Mouse (Mus musculus) spleen, adult 2 months (tissue): ENCODE data around the gene Mark2. TPM values are rescaled to one million over a fixed set of nuclear protein-coding genes. Genes with fewer than 3 reads are reported as not detected.

Experiments
- DNase-seq, 2 experiments: peaks; one replicate each; pipeline versions ENCODE4 v3.0.0 to v3.0.0-alpha.2; 2012 to 2021; ENCODE audit warnings: low spot score in 2 of 2, low read depth in 1 of 2
- H3K27ac ChIP-seq: fragments of 200-500 bp; 2 replicates; pipeline ENCODE4 v1.5.1; 2012; ENCODE audit warnings: low read length, inconsistent platforms; ENCODE audit not compliant: insufficient read depth
- H3K27me3 ChIP-seq: fragments of 200-500 bp; 2 replicates; pipeline ENCODE4 v1.6.1; 2012; ENCODE audit warnings: mild to moderate bottlenecking, moderate library complexity, low read length, inconsistent platforms; ENCODE audit not compliant: control insufficient read depth, insufficient read depth
- H3K36me3 ChIP-seq: fragments of 200-500 bp; 2 replicates; pipeline ENCODE4 v1.6.1; 2012; ENCODE audit warnings: mild to moderate bottlenecking, low read length, inconsistent platforms; ENCODE audit not compliant: control insufficient read depth, insufficient read depth
- H3K4me1 ChIP-seq: fragments of 200-500 bp; 2 replicates; pipeline ENCODE4 v1.6.1; 2011; ENCODE audit warnings: inconsistent platforms; ENCODE audit not compliant: control insufficient read depth, insufficient read depth, insufficient read length
- H3K4me3 ChIP-seq: fragments of 200-500 bp; 2 replicates; pipeline ENCODE4 v1.5.1; 2011; ENCODE audit warnings: mild to moderate bottlenecking, inconsistent platforms; ENCODE audit not compliant: insufficient read depth, insufficient read length; ENCODE audit errors: extremely low read depth
- CTCF ChIP-seq: fragments of 200-500 bp; IDR thresholded peaks from 2 replicates; pipeline ENCODE4 v1.5.1; 2011; ENCODE audit warnings: mild to moderate bottlenecking, inconsistent platforms; ENCODE audit not compliant: insufficient read depth, insufficient read length, insufficient replicate concordance; ENCODE audit errors: extremely low read depth
- POLR2A ChIP-seq: fragments of 200-500 bp; IDR thresholded peaks from 2 replicates; pipeline ENCODE4 v1.6.1; 2011; ENCODE audit warnings: low read depth, low read length, inconsistent platforms
- WGBS: fragments of 180-500 bp; shearing (Covaris S2); methylation state at CpG from one replicate; pipeline ENCODE4 v1.1.7; 2018; 5-methylcytosine and 5-hydroxymethylcytosine counted together
- polyA plus RNA-seq: library from polyadenylated mRNA; depleted of rRNA; stranded (reverse); fragments of >200 nt; gene quantifications from 2 replicates; pipeline ENCODE4 v1.2.3, GENCODE M21; 2012

Mark2 gene
- polyA plus RNA-seq, 1 experiment, result 84.8 TPM

DNA sequence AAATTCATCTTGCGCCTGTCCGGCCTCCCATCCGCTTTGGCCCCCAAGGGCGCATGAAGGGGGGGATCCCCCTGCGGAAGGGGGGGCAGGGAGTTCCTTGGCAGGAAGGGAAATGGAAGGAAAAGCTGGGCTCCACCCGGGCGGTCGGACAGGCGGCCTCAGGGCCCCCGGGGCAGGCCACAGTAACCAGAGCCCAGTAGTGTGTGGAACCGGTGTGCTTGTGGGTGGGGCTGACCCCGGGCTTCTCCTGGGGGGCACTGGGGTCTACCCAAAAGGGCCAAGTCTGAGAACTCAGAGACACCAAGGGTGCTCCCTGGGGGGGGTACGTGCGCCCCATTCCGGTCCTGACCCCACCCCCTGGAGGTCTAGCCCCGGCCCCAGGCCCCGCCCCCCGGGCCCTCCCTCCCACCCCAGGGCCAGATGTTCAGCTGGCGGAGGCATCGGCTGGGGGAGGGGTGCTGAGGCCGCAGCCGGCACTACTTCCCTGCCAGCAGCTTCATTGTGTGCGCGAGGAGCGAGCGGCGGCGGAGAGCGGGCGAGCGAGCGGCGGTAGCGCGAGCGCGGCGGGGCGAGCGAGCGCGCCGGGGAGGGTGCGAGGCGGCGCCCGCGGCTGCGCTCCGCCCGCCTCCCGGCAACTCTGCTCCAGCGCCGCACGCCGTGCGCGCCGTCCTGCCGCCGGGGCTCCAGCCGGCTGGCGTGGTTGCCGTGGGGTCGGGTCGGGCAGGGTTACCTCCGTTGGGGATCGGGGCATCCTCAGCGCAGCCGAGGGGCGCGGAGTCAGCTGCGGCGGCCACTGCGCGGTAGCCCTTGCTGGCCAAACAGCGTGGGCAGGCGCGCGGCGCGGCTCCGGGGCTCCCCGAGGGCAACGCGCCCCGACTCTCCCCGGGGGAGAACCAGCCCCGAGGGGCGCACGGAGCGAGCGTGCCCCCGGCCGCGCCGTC lies 73.6 kb downstream of the Mark2 start:
- peak overlapping the region; percentile 71 for H3K4me3 ChIP-seq
- TF ChIP-seq POLR2A (no peak), CTCF (no peak)
- H3K36me3 ChIP-seq, result no peaks in the 10 kb centered on the region
- H3K27me3 ChIP-seq, result no peaks in the 10 kb centered on the region; the same call in 1 of the 2 replicates
- H3K27ac ChIP-seq, result 0 out of 2 replicates have a peak overlapping the region, but pooled peaks have one; percentile 30
- DNase-seq, result peak; percentile 49 to 80
- WGBS, result 2% methylated on average over 71 of the region's 97 CpGs
- peaks cover 25% of the 10 kb centered on the region for H3K4me1 ChIP-seq

DNA sequence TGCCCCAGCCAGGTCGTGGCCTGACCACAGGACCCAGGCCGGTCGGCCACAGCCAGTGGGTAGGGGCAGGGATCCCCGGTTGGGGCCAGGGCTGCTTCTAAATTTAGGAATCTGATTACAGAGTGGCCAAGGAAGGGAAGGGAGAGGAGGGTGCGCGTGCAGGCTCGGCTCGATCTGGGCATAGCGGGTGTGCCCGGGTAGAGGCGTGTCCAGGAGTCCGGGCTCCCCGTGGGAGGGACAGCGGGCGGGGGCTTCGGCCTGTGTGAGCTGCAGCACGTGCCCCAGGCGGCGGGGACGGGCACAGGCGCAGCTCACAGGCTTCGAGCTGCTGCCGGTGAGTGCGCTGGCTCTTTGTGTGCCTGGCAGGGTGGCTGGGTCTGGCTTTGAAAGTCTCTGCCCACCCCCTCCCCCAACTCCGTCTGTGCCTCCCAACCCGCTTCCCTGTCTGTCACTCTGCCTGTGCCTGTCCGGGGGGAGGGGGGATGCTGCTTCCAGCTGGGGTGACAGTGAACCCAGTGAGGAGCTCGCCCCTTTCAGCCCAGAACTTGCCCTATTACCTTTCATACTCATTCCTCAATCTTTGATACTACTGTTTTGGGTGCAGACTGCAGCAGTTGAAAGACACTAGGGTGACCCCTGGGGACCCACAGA lies 74.4 kb downstream of the Mark2 start, which contains the start of gene Rcor2:
TSS of gene Rcor2 (plus strand) at position 235 of the 651 bp plus-strand sequence.
- 4% methylated on average over 27 of the region's 28 CpGs for WGBS
- H3K27ac ChIP-seq, result no peak within 1 kb of the TSS
- no peaks in the 10 kb centered on the region for H3K36me3 ChIP-seq
- peaks cover 25% of the 10 kb centered on the region for H3K4me1 ChIP-seq
- peak within 1 kb of the TSS; percentile 71 for H3K4me3 ChIP-seq
- no peaks in the 10 kb centered on the region; the same call in 1 of the 2 replicates for H3K27me3 ChIP-seq
- no peak for DNase-seq
- no peak for TF ChIP-seq POLR2A
- TF ChIP-seq CTCF, result no peak

DNA sequence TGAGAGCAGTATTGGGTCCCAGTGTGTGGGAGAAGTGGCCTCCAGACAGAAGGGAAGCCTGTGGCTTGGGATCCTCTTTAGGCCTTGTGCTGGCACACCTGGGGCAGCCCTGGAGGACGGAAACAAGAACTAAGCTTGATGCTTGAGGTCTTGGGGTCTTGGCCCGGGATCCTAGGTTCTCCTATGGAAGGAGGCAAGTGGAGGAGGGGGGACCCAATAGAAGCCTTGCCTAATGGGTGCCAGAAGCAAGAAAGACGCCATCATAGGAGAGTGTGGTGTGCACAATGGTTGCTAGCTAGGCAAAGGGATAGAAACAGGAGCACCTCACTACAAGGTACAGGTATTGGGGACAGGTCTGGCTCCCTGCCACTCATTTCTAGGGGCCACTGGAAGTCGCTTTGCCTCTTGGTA lies 75.2 kb downstream of the Mark2 start:
- Histone ChIP-seq H3K27ac (no peak overlapping the region), H3K4me1 (peaks cover 25% of the 10 kb centered on the region), H3K27me3 (no peaks in the 10 kb centered on the region; the same call in 1 of the 2 replicates), H3K36me3 (no peaks in the 10 kb centered on the region), H3K4me3 (no peak overlapping the region)
- DNase-seq, result no peak
- 52% methylated on average over 4 of the region's 4 CpGs for WGBS
- TF ChIP-seq CTCF (no peak), POLR2A (no peak)

DNA sequence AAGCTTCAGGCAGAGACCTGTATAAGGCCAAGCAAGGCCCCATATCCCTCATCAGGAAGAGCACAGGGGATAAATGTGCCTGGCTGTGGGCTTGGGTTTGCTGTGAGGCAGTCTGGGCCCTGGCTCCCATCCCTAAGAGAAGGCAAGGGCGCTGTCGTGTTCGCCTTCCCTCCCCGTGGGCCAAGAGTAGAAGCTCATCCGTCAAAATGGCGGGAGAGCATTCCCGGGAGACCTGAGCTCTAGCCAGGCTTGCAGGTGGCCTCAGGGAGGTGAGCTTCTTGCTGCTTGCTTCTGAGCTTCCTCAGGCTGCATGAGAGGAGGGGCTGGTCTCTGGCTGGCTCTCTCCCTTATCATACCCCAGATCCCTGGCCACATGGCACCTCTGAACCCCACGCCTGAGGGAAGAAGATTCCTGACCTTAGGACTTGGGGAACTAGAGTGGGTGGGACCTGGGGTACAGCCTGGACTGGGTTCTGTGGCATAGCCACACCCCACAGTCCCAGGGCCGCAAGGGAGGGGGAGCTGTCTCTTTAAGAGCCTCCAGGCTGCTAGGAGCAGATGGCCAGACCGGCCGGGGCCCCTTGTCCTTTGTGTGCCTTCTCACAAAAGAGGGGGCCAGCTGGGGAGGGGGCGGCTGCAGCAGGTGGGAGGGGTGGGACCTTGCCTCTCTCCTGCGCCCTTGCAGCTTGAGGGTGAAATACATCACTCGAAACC lies 76.0 kb downstream of the Mark2 start:
- Histone ChIP-seq H3K27ac (no peak overlapping the region), H3K27me3 (no peaks in the 10 kb centered on the region; the same call in 1 of the 2 replicates), H3K4me1 (peaks cover 25% of the 10 kb centered on the region), H3K4me3 (no peak overlapping the region), H3K36me3 (no peaks in the 10 kb centered on the region)
- TF ChIP-seq POLR2A (no peak), CTCF (no peak)
- 55% methylated on average over 14 of the region's 14 CpGs for WGBS
- no peak for DNase-seq

DNA sequence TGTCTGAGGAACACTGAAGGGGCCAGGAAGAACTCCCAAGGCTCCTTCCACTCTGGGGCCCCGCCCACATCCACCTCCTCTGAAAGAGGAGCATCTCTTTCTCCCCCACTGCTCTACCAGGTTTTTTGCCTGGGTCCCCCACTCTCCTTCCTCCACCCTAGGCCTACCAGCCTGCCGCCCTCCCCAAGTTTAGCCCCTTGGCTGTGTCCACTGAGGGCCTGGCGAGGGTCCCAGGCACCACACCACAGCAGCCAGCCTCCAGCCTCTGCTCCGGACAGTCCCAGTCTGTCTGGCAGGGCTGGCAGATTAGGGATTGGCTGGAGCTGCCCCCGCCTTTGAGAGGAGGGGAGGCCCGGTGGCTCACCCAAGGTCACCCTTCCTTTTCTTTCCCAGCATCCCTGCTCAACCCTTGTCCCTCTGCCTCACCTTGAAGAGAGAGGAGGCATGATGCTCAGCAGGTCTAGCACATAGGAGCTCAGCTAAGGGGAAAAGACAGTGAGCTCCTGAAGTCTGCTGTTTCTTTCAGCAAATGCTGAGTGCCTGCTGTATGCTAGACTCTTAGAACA lies 76.8 kb downstream of the Mark2 start:
- peaks cover 24% of the 10 kb centered on the region for H3K4me1 ChIP-seq
- WGBS, result 71% methylated on average over 6 of the region's 6 CpGs
- H3K4me3 ChIP-seq, result no peak overlapping the region
- no peaks in the 10 kb centered on the region for H3K36me3 ChIP-seq
- no peak for TF ChIP-seq CTCF
- no peak for TF ChIP-seq POLR2A
- no peaks in the 10 kb centered on the region; the same call in 1 of the 2 replicates for H3K27me3 ChIP-seq
- H3K27ac ChIP-seq, result no peak overlapping the region
- DNase-seq, result no peak

DNA sequence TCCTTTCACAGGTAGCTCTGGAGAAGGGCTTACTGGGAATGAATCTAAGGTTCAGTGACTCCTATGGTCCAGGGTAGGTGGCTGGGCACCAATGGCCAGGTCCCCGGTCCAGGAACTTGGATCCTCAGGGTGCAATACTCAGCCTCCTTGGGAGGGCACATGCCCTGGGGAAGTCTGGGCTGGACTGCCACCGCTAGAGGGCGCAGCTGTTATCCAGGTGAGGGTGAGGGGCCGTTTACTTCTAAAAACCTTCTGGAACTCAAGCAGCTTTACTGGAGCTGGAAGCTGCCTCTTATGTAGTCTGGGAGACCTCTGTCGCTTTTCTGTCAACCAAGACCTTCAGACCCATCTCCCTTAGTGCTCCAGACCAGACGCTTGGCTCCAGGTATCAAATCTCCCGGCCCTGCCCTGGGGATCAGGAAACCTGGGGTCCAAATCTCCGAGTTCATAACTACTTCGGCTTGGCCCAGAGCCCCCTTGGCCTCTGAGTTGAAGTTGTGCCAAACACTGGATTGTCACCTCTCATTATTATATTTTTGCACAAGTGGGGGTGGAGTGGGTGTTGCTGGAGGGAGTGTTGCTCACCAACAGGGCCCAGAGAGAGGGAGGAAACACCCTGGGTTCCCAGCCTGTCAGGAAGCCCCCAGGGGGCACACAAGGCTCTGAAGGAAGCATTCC lies 77.4 kb downstream of the Mark2 start:
- Histone ChIP-seq H3K4me1 (peaks cover 18% of the 10 kb centered on the region), H3K27ac (no peak overlapping the region), H3K4me3 (no peak overlapping the region), H3K27me3 (no peaks in the 10 kb centered on the region; the same call in 1 of the 2 replicates), H3K36me3 (no peaks in the 10 kb centered on the region)
- 31% methylated on average over 9 of the region's 9 CpGs for WGBS
- peak; percentile 48 to 80 for DNase-seq
- TF ChIP-seq POLR2A (no peak), CTCF (peak; percentile 93)
